Mouse (Mus musculus) liver, postnatal 0 days (tissue): ENCODE measurements around the gene Adap1.

Experiments used
- CTCF ChIP-seq: sonication (generic); IDR thresholded peaks from 2 replicates; pipeline ENCODE4 v1.5.1; 2016; ENCODE audit warnings: antibody characterized with exemption, low read depth
- EP300 ChIP-seq: IDR thresholded peaks from 2 replicates; pipeline ENCODE4 v1.6.1; 2016; ENCODE audit warnings: antibody characterized with exemption, low read depth, mild to moderate bottlenecking

DNA sequence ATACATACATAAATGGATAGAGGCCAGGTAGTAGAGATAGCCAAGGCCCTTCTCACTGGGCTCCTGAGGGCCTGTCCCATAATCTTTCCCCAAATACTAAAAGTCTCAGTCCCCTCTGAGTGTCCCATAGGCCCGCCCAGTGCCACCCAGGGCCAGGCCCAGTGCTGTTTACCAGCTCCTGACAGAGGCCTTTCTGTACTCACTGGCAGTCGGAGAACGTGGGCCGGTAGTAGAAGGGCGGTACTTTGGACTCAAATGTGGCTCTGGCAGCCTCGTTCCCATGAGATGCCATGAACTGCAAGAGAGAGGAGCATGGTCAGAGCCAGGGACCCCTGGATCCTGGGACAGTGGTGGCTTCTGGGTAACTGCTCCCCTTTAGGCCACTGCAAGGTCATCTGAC lies 23.3 kb downstream of the Adap1 start:
- TF ChIP-seq EP300 (no peak), CTCF (no peak)
